ENCODE assay signal across 9 mouse cellular contexts in the genomic region with DNA sequence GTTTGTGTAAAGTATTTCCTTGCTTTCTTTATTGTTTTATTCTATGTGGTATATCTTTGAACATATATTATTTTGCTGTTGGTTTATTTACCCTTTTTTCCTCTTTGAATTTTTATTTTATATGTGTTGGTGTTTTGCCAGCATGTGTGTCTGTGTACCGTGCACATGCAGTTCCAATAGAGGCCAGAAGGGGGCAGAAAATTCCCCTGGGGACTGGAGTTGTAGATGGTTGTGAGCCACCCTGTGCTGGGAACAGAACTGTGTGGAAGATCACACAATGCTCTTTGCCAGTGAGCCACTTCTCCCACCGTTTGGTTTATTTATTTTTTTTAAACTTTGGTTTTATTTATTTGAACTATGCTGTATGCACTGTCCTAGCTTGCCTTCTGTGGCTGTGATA. TPM values are rescaled to one million over a fixed set of nuclear protein-coding genes. Genes with fewer than 3 reads are reported as not detected.
DNase-seq lines count a peak whose midpoint lies in the region; ATAC-seq and TF ChIP-seq lines count a peak whose summit lies in the region.
"Had no signal": no experiment of that assay in that cellular context is flagged by ENCODE, and none has a peak within 500 bp of the region (broad histone marks: within the 10 kb centered on the region; RNA-seq: fewer than 3 reads in every experiment).

No protein-coding gene starts in this region.

- WGBS in forebrain, embryonic 11.5 days, result 86% methylated on average over 2 of the region's 2 CpGs
- WGBS in forebrain, embryonic 15.5 days, result 63% methylated on average over 2 of the region's 2 CpGs
- 86% methylated on average over 2 of the region's 2 CpGs for WGBS in thymus, adult 2 months
- 48% methylated on average over 2 of the region's 2 CpGs for WGBS in kidney, embryonic 16.5 days
- 69% methylated on average over 2 of the region's 2 CpGs for WGBS in small intestine, adult 2 months

- no peaks in the 10 kb centered on the region for H3K9me3 ChIP-seq in forebrain, embryonic 11.5 days (ENCODE audit: control insufficient read depth, low read length)
- H3K9me3 ChIP-seq in forebrain, embryonic 15.5 days, result no peaks in the 10 kb centered on the region
- no peaks in the 10 kb centered on the region for H3K9me3 ChIP-seq in kidney, embryonic 16.5 days (ENCODE audit: low read length)
- H3K9me3 ChIP-seq: embryonic facial prominence, embryonic 12.5 days had no signal

- no peaks in the 10 kb centered on the region for H3K27me3 ChIP-seq in forebrain, embryonic 11.5 days (ENCODE audit: control insufficient read depth, insufficient read depth, low read length)
- no peaks in the 10 kb centered on the region for H3K27me3 ChIP-seq in forebrain, embryonic 15.5 days
- no peaks in the 10 kb centered on the region for H3K27me3 ChIP-seq in thymus, adult 2 months (ENCODE audit: control insufficient read depth, insufficient read depth, low read length)
- H3K27me3 ChIP-seq in kidney, embryonic 16.5 days (ENCODE audit: insufficient read depth, low read length), result no peaks in the 10 kb centered on the region
- no peaks in the 10 kb centered on the region for H3K27me3 ChIP-seq in small intestine, adult 2 months (ENCODE audit: control insufficient read depth, insufficient read depth, low read length)
- H3K27me3 ChIP-seq: embryonic facial prominence, embryonic 12.5 days had no signal

- TF ChIP-seq POLR2A in thymus, adult 2 months (IDR thresholded peaks at IDR 0.05; ENCODE audit: control insufficient read depth, extremely low read depth, insufficient read depth, low read length, poor library complexity), result no peak
- TF ChIP-seq POLR2A in small intestine, adult 2 months (IDR thresholded peaks at IDR 0.05; ENCODE audit: low read depth, low read length), result no peak

- DNase-seq in forebrain, embryonic 11.5 days (ENCODE audit: low spot score), result peak; percentile 60
- peak; percentile 4 for DNase-seq in thymus, adult 2 months
- DNase-seq in thymus, adult 18-20 months, result no peak
- DNase-seq in gastrocnemius, postnatal 25 days, result no peak
- DNase-seq in spleen, postnatal 4 days (ENCODE audit: low spot score in 2 of 2), result no peak

- H3K9ac ChIP-seq in forebrain, embryonic 11.5 days (ENCODE audit: low read length), result no peak overlapping the region
- H3K9ac ChIP-seq in forebrain, embryonic 15.5 days (replicated peaks), result no peak overlapping the region
- H3K9ac ChIP-seq in kidney, embryonic 16.5 days (replicated peaks; ENCODE audit: low read length), result no peak overlapping the region
- H3K9ac ChIP-seq: embryonic facial prominence, embryonic 12.5 days had no signal

- no peaks in the 10 kb centered on the region for H3K4me1 ChIP-seq in forebrain, embryonic 11.5 days (replicated peaks; ENCODE audit: control insufficient read depth, insufficient read depth, low read length)
- 0 out of 2 replicates have a peak, but pooled peaks cover 2% of the 10 kb centered on the region for H3K4me1 ChIP-seq in forebrain, embryonic 15.5 days
- no peaks in the 10 kb centered on the region for H3K4me1 ChIP-seq in thymus, adult 2 months (replicated peaks; ENCODE audit: control insufficient read depth, insufficient read depth, low read length)
- peaks cover 7% of the 10 kb centered on the region; the same call in 1 of the 2 replicates for H3K4me1 ChIP-seq in kidney, embryonic 16.5 days (ENCODE audit: insufficient read depth, low read length)
- H3K4me1 ChIP-seq in small intestine, adult 2 months (ENCODE audit: control insufficient read depth, insufficient read depth, insufficient read length, low read length), result no peaks in the 10 kb centered on the region

- ATAC-seq in forebrain, embryonic 11.5 days (replicated peaks; ENCODE audit: low FRiP score), result no peak
- ATAC-seq in forebrain, embryonic 15.5 days (replicated peaks), result no peak
- peak; percentile 22; the same call in 1 of the 2 replicates for ATAC-seq in kidney, embryonic 16.5 days (ENCODE audit: low FRiP score, low TSS enrichment)

- no peaks in the 10 kb centered on the region; the same call in 1 of the 2 replicates for H3K36me3 ChIP-seq in forebrain, embryonic 11.5 days (ENCODE audit: control insufficient read depth, insufficient read depth, low read length)
- H3K36me3 ChIP-seq in forebrain, embryonic 15.5 days, result peaks cover 26% of the 10 kb centered on the region
- no peaks in the 10 kb centered on the region for H3K36me3 ChIP-seq in thymus, adult 2 months (ENCODE audit: control insufficient read depth, insufficient read depth, low read length)
- peaks cover 21% of the 10 kb centered on the region for H3K36me3 ChIP-seq in kidney, embryonic 16.5 days (ENCODE audit: insufficient read depth, low read length)
- no peaks in the 10 kb centered on the region for H3K36me3 ChIP-seq in small intestine, adult 2 months (ENCODE audit: control insufficient read depth, insufficient read depth, low read length)

- H3K4me2 ChIP-seq in forebrain, embryonic 11.5 days (ENCODE audit: low read depth, low read length, severe bottlenecking), result no peak overlapping the region
- no peak overlapping the region for H3K4me2 ChIP-seq in forebrain, embryonic 15.5 days (replicated peaks)
- no peak overlapping the region for H3K4me2 ChIP-seq in kidney, embryonic 16.5 days (replicated peaks; ENCODE audit: low read depth, low read length)
- H3K4me2 ChIP-seq: embryonic facial prominence, embryonic 12.5 days had no signal

- no peak overlapping the region for H3K4me3 ChIP-seq in forebrain, embryonic 11.5 days (ENCODE audit: low read depth, low read length)
- H3K4me3 ChIP-seq in forebrain, embryonic 15.5 days, result no peak overlapping the region
- H3K4me3 ChIP-seq in thymus, adult 2 months (ENCODE audit: control insufficient read depth, insufficient read depth, low read length), result no peak overlapping the region
- no peak overlapping the region for H3K4me3 ChIP-seq in kidney, embryonic 16.5 days (ENCODE audit: low read length)
- no peak overlapping the region for H3K4me3 ChIP-seq in small intestine, adult 2 months (ENCODE audit: low read depth, low read length)
- H3K4me3 ChIP-seq: embryonic facial prominence, embryonic 12.5 days had no signal

- H3K27ac ChIP-seq in forebrain, embryonic 11.5 days (ENCODE audit: low read depth, low read length), result no peak overlapping the region
- H3K27ac ChIP-seq in forebrain, embryonic 15.5 days (replicated peaks), result no peak overlapping the region
- no peak overlapping the region for H3K27ac ChIP-seq in thymus, adult 2 months (ENCODE audit: control insufficient read depth, insufficient read depth, low read length)
- H3K27ac ChIP-seq in kidney, embryonic 16.5 days (ENCODE audit: low read length), result no peak overlapping the region
- H3K27ac ChIP-seq in small intestine, adult 2 months (ENCODE audit: insufficient read depth, low read depth, low read length), result no peak overlapping the region
- H3K27ac ChIP-seq: embryonic facial prominence, embryonic 12.5 days had no signal

- no peak for TF ChIP-seq CTCF in thymus, adult 2 months (IDR thresholded peaks at IDR 0.05; ENCODE audit: borderline replicate concordance, control insufficient read depth, extremely low read depth, insufficient read depth, low read length, poor library complexity)
- TF ChIP-seq CTCF in small intestine, adult 2 months (IDR thresholded peaks at IDR 0.05; ENCODE audit: extremely low read depth, insufficient read length, insufficient replicate concordance, low read depth, low read length), result peak; percentile 58; the same call in 1 of the 2 replicates

RNA-seq across cellular contexts. Expression of a gene that starts 29.3 kb away (rescaled TPM):
- polyA plus RNA-seq in forebrain, embryonic 11.5 days (2014; fragmentation: Nextera tagmentation; extraction: Ambion mirVana), result 1.0 and 1.3 TPM in 2 replicates
- 1.6 TPM in 2 replicates for polyA plus RNA-seq in forebrain, embryonic 15.5 days (2015; fragmentation: Nextera tagmentation; extraction: Ambion mirVana)
- 0.63 TPM in 1 of 2 replicates, not detected in the other for polyA plus RNA-seq in thymus, adult 2 months (2012; rRNA removed)
- 0.82 and 1.3 TPM in 2 replicates for polyA plus RNA-seq in kidney, embryonic 16.5 days (2015; fragmentation: Nextera tagmentation; extraction: Ambion mirVana)
- polyA plus RNA-seq in small intestine, adult 2 months (2012; rRNA removed), result not detected in 2 replicates
- 100 to 1,000 TPM; 106 to 147 TPM for total RNA-seq in gastrocnemius, postnatal 25 days (2021)

RNA-seq across cellular contexts. Expression of a gene that starts 49.1 kb away (rescaled TPM):
- polyA plus RNA-seq in forebrain, embryonic 11.5 days (2014; fragmentation: Nextera tagmentation; extraction: Ambion mirVana), result 124 and 138 TPM in 2 replicates
- 228 and 241 TPM in 2 replicates for polyA plus RNA-seq in forebrain, embryonic 15.5 days (2015; fragmentation: Nextera tagmentation; extraction: Ambion mirVana)
- polyA plus RNA-seq in thymus, adult 2 months (2012; rRNA removed), result 1.2 and 1.3 TPM in 2 replicates
- 10.4 and 19.8 TPM in 2 replicates for polyA plus RNA-seq in kidney, embryonic 16.5 days (2015; fragmentation: Nextera tagmentation; extraction: Ambion mirVana)
- 1.8 and 1.9 TPM in 2 replicates for polyA plus RNA-seq in small intestine, adult 2 months (2012; rRNA removed)
- total RNA-seq in gastrocnemius, postnatal 25 days (2021), result 1 to 10 TPM in 1 of 2 experiments, under 1 TPM in 1; 0.20 to 2.3 TPM

Comparison
In these comparisons a context has a peak if more than half of its experiments do, and no peak if none do; other contexts are left out.
1. DNase-seq: peak in forebrain, embryonic 11.5 days (single experiment) and thymus, adult 2 months (single experiment); none in thymus, adult 18-20 months (0 of 2), gastrocnemius, postnatal 25 days (single experiment) and spleen, postnatal 4 days (0 of 2).